Mouse (Mus musculus) liver, adult 2 months (tissue): ENCODE measurements at regions not wholly inside any gene's neighbourhood (a gene's known extent, or its start where the extent isn't known, plus 50 kb on each side); places are given as distances from the start of the nearest gene placed in this dataset.

Source experiments
- DNase-seq: peaks from one replicate; pipeline ENCODE4 v3.0.0-alpha.2; 2011; ENCODE audit warnings: low read depth, low spot score; ENCODE audit errors: extremely low read depth
- H3K27ac ChIP-seq: fragments of 200-500 bp; replicated peaks from 2 replicates; pipeline ENCODE4 v1.5.1; 2012; ENCODE audit warnings: low read depth, mild to moderate bottlenecking, control low read depth, inconsistent platforms, low read length; ENCODE audit not compliant: insufficient read depth
- H3K27me3 ChIP-seq: fragments of 200-500 bp; 2 replicates; pipeline ENCODE4 v1.6.1; 2012; ENCODE audit warnings: mild to moderate bottlenecking, moderate library complexity, low read length, inconsistent platforms; ENCODE audit not compliant: control insufficient read depth, insufficient read depth
- H3K36me3 ChIP-seq: fragments of 200-500 bp; 2 replicates; pipeline ENCODE4 v1.6.1; 2012; ENCODE audit warnings: low read length, inconsistent platforms; ENCODE audit not compliant: control insufficient read depth, insufficient read depth
- H3K4me1 ChIP-seq: fragments of 200-500 bp; 2 replicates; pipeline ENCODE4 v1.6.1; 2011; ENCODE audit warnings: low read length; ENCODE audit not compliant: control insufficient read depth, insufficient read depth
- H3K4me3 ChIP-seq: fragments of 200-500 bp; 2 replicates; pipeline ENCODE4 v1.5.1; 2011; ENCODE audit warnings: low read depth, mild to moderate bottlenecking, control low read depth, low read length, moderate library complexity; ENCODE audit not compliant: insufficient read depth
- H3K79me2 ChIP-seq: fragments of 200-500 bp; 2 replicates; pipeline ENCODE4 v1.6.1; 2012; ENCODE audit warnings: inconsistent platforms, mild to moderate bottlenecking, low read length, moderate library complexity; ENCODE audit not compliant: control insufficient read depth, insufficient read depth
- H3K9ac ChIP-seq: fragments of 200-500 bp; 2 replicates; pipeline ENCODE4 v1.6.1; 2012; ENCODE audit warnings: low read depth, mild to moderate bottlenecking, control low read depth, inconsistent platforms, low read length
- CTCF ChIP-seq: fragments of 200-500 bp; IDR thresholded peaks from 2 replicates; pipeline ENCODE4 v1.5.1; 2011; ENCODE audit warnings: low read depth, low read length, control low read depth
- POLR2A ChIP-seq: fragments of 200-500 bp; IDR thresholded peaks from 2 replicates; pipeline ENCODE4 v1.6.1; 2011; ENCODE audit warnings: low read length, control low read depth; ENCODE audit not compliant: insufficient read depth; ENCODE audit errors: extremely low read depth
- WGBS: fragments of 180-500 bp; shearing (Covaris S2); methylation state at CpG from one replicate; pipeline ENCODE4 v1.1.7; 2018; 5-methylcytosine and 5-hydroxymethylcytosine counted together

DNA sequence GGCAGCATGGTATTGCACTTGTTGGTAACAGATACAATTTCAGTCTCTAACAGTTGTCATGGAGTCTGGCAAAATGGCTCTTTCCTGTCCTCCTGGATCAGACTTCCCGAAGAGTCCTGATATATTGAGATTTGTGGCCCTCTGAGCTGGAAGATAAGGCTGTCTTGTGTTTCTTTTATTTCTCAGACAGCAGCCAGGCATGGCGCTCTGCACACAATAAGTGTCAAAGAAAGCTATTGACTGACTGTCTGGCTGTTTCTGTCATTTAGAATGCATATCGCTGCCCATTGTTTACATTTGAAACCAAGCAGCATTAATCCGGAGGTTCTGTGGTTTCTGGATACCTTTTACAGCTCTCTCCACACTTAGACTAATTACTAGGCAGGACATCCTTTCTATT is 402.8 kb downstream of the Rprm start:
- Histone ChIP-seq H3K9ac (no peak overlapping the region), H3K27ac (no peak overlapping the region), H3K79me2 (no peaks in the 10 kb centered on the region), H3K27me3 (no peaks in the 10 kb centered on the region), H3K4me3 (no peak overlapping the region), H3K4me1 (no peaks in the 10 kb centered on the region), H3K36me3 (no peaks in the 10 kb centered on the region)
- 27% methylated on average over 4 of the region's 4 CpGs for WGBS
- no peak for DNase-seq
- TF ChIP-seq CTCF (no peak), POLR2A (no peak)

DNA sequence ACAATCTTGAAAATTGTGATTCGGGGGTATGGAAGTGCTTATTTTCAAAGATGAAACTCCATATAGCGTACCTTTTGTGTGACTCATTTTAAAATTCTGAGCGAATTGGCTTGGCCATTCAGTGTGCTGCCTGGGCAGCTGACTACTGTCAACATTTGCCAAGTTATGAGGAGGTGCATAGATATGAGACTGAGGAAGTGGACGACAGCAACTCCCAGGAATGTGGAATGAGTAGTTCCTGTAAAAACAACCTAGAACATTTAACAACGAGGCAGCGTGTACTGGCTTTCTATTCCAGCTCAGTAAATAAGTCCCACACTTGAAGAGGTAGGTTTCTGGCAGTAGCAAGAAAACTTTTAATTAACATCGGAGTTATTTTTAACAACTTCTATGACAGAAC is 398.1 kb downstream of the Rprm start:
- 75% methylated on average over 7 of the region's 7 CpGs for WGBS
- DNase-seq, result no peak
- Histone ChIP-seq H3K27me3 (no peaks in the 10 kb centered on the region), H3K36me3 (no peaks in the 10 kb centered on the region), H3K79me2 (no peaks in the 10 kb centered on the region), H3K27ac (no peak overlapping the region), H3K9ac (no peak overlapping the region), H3K4me1 (no peaks in the 10 kb centered on the region), H3K4me3 (no peak overlapping the region)
- TF ChIP-seq POLR2A (no peak), CTCF (no peak)

DNA sequence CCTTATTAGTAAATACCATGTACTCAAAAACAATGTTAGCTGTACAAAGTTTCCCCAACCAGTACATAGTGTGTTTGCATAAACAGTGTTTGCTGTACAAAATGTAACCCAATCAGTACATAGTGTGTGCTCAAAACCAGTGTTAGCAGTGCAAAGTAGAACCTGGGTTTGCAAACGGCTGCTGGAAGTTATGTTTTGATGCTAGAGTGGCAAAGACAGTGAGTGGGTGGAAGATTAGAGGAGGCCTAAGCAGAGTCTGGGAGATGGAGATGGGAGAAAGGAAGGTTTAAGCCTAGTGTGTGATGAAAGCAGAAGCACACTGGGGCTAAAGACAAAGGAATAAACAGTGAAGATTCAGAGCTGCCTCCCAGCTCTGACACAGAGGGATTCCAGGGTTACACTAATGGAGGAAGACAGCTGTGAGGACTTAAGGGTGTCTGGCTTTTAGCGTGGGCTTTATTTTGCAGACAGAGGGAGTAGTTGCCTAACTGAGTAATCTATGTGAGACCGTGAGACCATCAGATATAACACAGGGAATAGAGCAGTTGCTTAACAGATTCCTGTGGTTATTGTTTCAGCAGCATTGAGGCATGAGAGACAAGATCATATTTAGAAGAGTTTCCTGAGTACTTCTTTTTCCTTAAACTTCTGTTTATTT is 396.0 kb downstream of the Rprm start:
- Histone ChIP-seq H3K36me3 (no peaks in the 10 kb centered on the region), H3K27ac (no peak overlapping the region), H3K4me1 (no peaks in the 10 kb centered on the region), H3K4me3 (no peak overlapping the region), H3K9ac (no peak overlapping the region), H3K27me3 (no peaks in the 10 kb centered on the region), H3K79me2 (no peaks in the 10 kb centered on the region)
- TF ChIP-seq POLR2A, result no peak
- TF ChIP-seq CTCF, result no peak
- WGBS, result 45% methylated on average over 3 of the region's 3 CpGs
- no peak for DNase-seq

DNA sequence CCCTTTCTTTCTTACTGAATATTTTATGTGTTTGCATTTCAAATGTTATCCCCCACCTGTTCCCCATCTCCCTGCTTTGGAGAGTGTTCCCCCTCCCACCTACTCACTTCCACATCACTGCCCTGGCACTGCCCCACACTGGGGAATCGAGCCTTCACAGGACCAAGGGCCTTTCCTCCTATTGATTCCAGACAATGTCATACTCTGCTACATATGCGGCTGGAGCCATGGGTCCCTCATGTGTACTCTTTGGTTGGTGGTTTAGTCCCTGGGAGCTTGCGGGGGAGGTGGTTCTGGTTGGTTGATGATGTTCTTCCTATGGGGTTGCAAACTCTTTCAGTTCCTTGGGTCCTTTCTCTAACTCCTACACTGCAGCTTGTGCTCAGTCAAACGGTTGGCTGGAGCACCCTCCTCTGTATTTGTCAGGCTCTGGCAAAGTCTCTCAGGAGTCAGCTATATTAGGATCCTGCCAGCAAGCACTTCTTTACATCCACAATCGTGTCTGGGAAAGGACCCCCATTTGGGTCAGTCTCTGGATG is 393.7 kb downstream of the Rprm start:
- 74% methylated on average over 5 of the region's 5 CpGs for WGBS
- no peak overlapping the region for H3K9ac ChIP-seq
- DNase-seq, result no peak
- TF ChIP-seq CTCF, result no peak
- TF ChIP-seq POLR2A, result no peak
- H3K4me3 ChIP-seq, result no peak overlapping the region
- H3K4me1 ChIP-seq, result no peaks in the 10 kb centered on the region
- no peaks in the 10 kb centered on the region for H3K79me2 ChIP-seq
- no peaks in the 10 kb centered on the region for H3K27me3 ChIP-seq
- H3K27ac ChIP-seq, result no peak overlapping the region
- no peaks in the 10 kb centered on the region for H3K36me3 ChIP-seq

DNA sequence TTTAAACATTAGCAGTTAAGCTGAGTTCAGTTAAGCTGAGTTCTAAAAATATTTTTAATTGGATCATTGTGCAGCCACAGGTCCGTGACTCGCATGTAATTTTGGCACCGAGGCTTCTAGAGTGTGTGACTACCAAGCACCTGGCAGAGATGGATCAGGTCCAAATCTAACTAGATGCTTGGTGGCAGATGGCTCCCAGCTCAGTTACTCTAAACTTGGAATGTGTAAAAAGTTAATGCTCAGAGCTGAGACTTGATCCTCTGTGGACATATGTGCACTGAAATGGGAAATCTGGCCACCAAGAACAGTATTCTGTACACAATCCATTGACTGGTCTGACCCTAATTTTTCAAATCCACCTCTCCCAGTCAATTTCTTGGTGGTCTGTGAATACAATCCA is 374.1 kb downstream of the Rprm start:
- H3K27ac ChIP-seq, result no peak overlapping the region
- H3K27me3 ChIP-seq, result no peaks in the 10 kb centered on the region
- no peaks in the 10 kb centered on the region for H3K4me1 ChIP-seq
- H3K9ac ChIP-seq, result no peak overlapping the region
- 89% methylated on average over 3 of the region's 3 CpGs for WGBS
- H3K4me3 ChIP-seq, result no peak overlapping the region
- H3K79me2 ChIP-seq, result no peaks in the 10 kb centered on the region
- H3K36me3 ChIP-seq, result no peaks in the 10 kb centered on the region
- DNase-seq, result no peak
- TF ChIP-seq POLR2A, result no peak
- TF ChIP-seq CTCF, result no peak

DNA sequence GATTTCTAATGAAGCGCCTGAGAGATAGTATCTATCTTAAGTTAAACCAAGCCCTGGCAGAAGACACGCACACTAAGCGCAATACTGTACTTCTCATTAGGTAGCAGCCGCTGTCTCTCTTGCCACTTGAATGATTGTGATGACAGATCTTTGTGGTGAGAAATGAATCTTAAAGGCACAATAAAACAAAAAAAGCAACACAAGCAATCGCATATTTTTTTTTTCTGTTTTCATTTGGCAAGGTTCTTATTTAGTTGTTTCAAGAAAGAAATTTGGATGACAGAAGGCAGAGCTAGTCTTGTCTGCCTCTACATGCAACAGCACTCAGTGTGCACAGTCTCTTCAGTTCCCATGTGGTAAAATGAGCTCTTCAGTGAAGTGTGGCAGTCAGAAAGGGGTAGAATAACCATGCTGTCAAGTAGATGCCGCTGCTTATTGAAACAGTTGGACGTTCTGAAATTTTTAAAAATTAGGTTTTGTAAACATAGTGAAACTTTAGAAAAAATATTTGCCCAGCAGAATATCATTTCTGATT is 372.2 kb downstream of the Rprm start:
- 87% methylated on average over 7 of the region's 7 CpGs for WGBS
- Histone ChIP-seq H3K9ac (no peak overlapping the region), H3K4me1 (no peaks in the 10 kb centered on the region), H3K4me3 (no peak overlapping the region), H3K27ac (no peak overlapping the region), H3K36me3 (no peaks in the 10 kb centered on the region), H3K27me3 (no peaks in the 10 kb centered on the region), H3K79me2 (no peaks in the 10 kb centered on the region)
- DNase-seq, result no peak
- TF ChIP-seq CTCF, result no peak
- TF ChIP-seq POLR2A, result no peak
